Mouse (Mus musculus): Measurements from ENCODE around the gene Zscan10. TPM values are rescaled to one million over a fixed set of nuclear protein-coding genes. Genes with fewer than 3 reads are reported as not detected.
A peak's percentile ranks its signal among the peaks of the same experiment; 100 is the strongest.

Gene Zscan10
- polyA plus RNA-seq, 1 experiment from 2014 or later: not detected

GRCm38 (mm10) chr17:23654001-23654400 is 53.3 kb downstream of the Zscan10 start:
- WGBS: 52% methylated on average over 6 of the region's 6 CpGs
- Histone ChIP-seq H3K27ac (ENCODE audit: low read length) (no peak overlapping the region), H3K9ac (ENCODE audit: low read length) (no peak overlapping the region), H3K4me3 (replicated peaks; ENCODE audit: low read length) (no peak overlapping the region), H3K36me3 (ENCODE audit: control insufficient read depth, insufficient read depth, low read length) (no peaks in the 10 kb centered on the region), H3K27me3 (ENCODE audit: control insufficient read depth, insufficient read depth, low read length) (0 out of 2 replicates have a peak, but pooled peaks cover 6% of the 10 kb centered on the region), H3K9me3 (replicated peaks; ENCODE audit: control insufficient read depth, low read length) (no peaks in the 10 kb centered on the region), H3K4me1 (ENCODE audit: control insufficient read depth, insufficient read depth, low read length) (no peaks in the 10 kb centered on the region), H3K4me2 (ENCODE audit: low read depth, low read length) (no peak overlapping the region)
- ATAC-seq (ENCODE audit: insufficient read depth, low FRiP score): no peak

- Histone ChIP-seq H3K4me3 (replicated peaks; ENCODE audit: low read length) (no peak overlapping the region), H3K4me2 (ENCODE audit: low read depth, low read length) (no peak overlapping the region), H3K36me3 (ENCODE audit: control insufficient read depth, insufficient read depth, low read length) (no peaks in the 10 kb centered on the region), H3K4me1 (ENCODE audit: control insufficient read depth, insufficient read depth, low read length) (no peaks in the 10 kb centered on the region), H3K9ac (ENCODE audit: low read length) (no peak overlapping the region), H3K27me3 (ENCODE audit: control insufficient read depth, insufficient read depth, low read length) (0 out of 2 replicates have a peak, but pooled peaks cover 6% of the 10 kb centered on the region), H3K27ac (ENCODE audit: low read length) (no peak overlapping the region), H3K9me3 (replicated peaks; ENCODE audit: control insufficient read depth, low read length) (no peaks in the 10 kb centered on the region)
- no peak for ATAC-seq (ENCODE audit: insufficient read depth, low FRiP score)
- WGBS: 39% methylated on average over 2 of the region's 2 CpGs
Measured at GRCm38 (mm10) chr17:23654410-23654809, 53.8 kb downstream of the Zscan10 start.

- WGBS: 82% methylated on average over 3 of the region's 3 CpGs
- ATAC-seq (ENCODE audit: insufficient read depth, low FRiP score): no peak
- peaks cover 18% of the 10 kb centered on the region; the same call in 1 of the 2 replicates for H3K27me3 ChIP-seq (ENCODE audit: control insufficient read depth, insufficient read depth, low read length)
- no peak overlapping the region for H3K9ac ChIP-seq (ENCODE audit: low read length)
- no peaks in the 10 kb centered on the region for H3K36me3 ChIP-seq (ENCODE audit: control insufficient read depth, insufficient read depth, low read length)
- no peaks in the 10 kb centered on the region for H3K4me1 ChIP-seq (ENCODE audit: control insufficient read depth, insufficient read depth, low read length)
- H3K27ac ChIP-seq (ENCODE audit: low read length): no peak overlapping the region
- H3K9me3 ChIP-seq (replicated peaks; ENCODE audit: control insufficient read depth, low read length): no peaks in the 10 kb centered on the region
- no peak overlapping the region for H3K4me3 ChIP-seq (replicated peaks; ENCODE audit: low read length)
- H3K4me2 ChIP-seq (ENCODE audit: low read depth, low read length): no peak overlapping the region
Measured at GRCm38 (mm10) chr17:23658450-23658849, 57.8 kb downstream of the Zscan10 start.

- Histone ChIP-seq H3K9me3 (replicated peaks; ENCODE audit: control insufficient read depth, low read length) (no peaks in the 10 kb centered on the region), H3K4me2 (ENCODE audit: low read depth, low read length) (peak within 1 kb of the TSS; percentile 54), H3K36me3 (ENCODE audit: control insufficient read depth, insufficient read depth, low read length) (no peaks in the 10 kb centered on the region), H3K4me3 (replicated peaks; ENCODE audit: low read length) (peak within 1 kb of the TSS; percentile 36), H3K4me1 (ENCODE audit: control insufficient read depth, insufficient read depth, low read length) (no peaks in the 10 kb centered on the region), H3K9ac (ENCODE audit: low read length) (peak within 1 kb of the TSS; percentile 61), H3K27me3 (ENCODE audit: control insufficient read depth, insufficient read depth, low read length) (peaks cover 18% of the 10 kb centered on the region; the same call in 1 of the 2 replicates), H3K27ac (ENCODE audit: low read length) (peak within 1 kb of the TSS; percentile 57)
- peak; percentile 60 for ATAC-seq (ENCODE audit: insufficient read depth, low FRiP score)
- 7% methylated on average over 27 of the region's 27 CpGs for WGBS
Measured at GRCm38 (mm10) chr17:23660117-23660875, 59.6 kb downstream of the Zscan10 start, which contains the start of gene Bicdl2. Bicdl2 (plus strand) TSS chr17:23660506.

Other genes starting within 250 kb of the Zscan10 start
- gene Vmn2r116, start 216.3 kb upstream of the Zscan10 start, polyA plus RNA-seq (2015; fragmentation: Nextera tagmentation; extraction: Ambion mirVana): not detected in 2 replicates
- not detected in 2 replicates for gene Vmn2r117, start 121.2 kb upstream of the Zscan10 start, polyA plus RNA-seq (2015; fragmentation: Nextera tagmentation; extraction: Ambion mirVana)
- gene Zfp213, start 36.6 kb upstream of the Zscan10 start, polyA plus RNA-seq (2015; fragmentation: Nextera tagmentation; extraction: Ambion mirVana): 15.1 and 17.2 TPM in 2 replicates
- 11.5 and 11.8 TPM in 2 replicates for gene Zfp13, start 1.4 kb upstream of the Zscan10 start, polyA plus RNA-seq (2015; fragmentation: Nextera tagmentation; extraction: Ambion mirVana)
- gene Mmp25, start 44.4 kb downstream of the Zscan10 start, polyA plus RNA-seq (2015; fragmentation: Nextera tagmentation; extraction: Ambion mirVana): 0.74 and 0.79 TPM in 2 replicates
- gene Bicdl2, start 59.6 kb downstream of the Zscan10 start, polyA plus RNA-seq (2015; fragmentation: Nextera tagmentation; extraction: Ambion mirVana): 19.6 and 26.1 TPM in 2 replicates
- 93.1 and 112 TPM in 2 replicates for gene Hcfc1r1, start 72.7 kb downstream of the Zscan10 start, polyA plus RNA-seq (2015; fragmentation: Nextera tagmentation; extraction: Ambion mirVana)
- 37.0 and 38.5 TPM in 2 replicates for gene Thoc6, start 73.0 kb downstream of the Zscan10 start, polyA plus RNA-seq (2015; fragmentation: Nextera tagmentation; extraction: Ambion mirVana)
- gene Tnfrsf12a, start 76.6 kb downstream of the Zscan10 start, polyA plus RNA-seq (2015; fragmentation: Nextera tagmentation; extraction: Ambion mirVana): 24.1 and 26.6 TPM in 2 replicates
- 69.6 and 70.6 TPM in 2 replicates for gene Cldn6, start 78.4 kb downstream of the Zscan10 start, polyA plus RNA-seq (2015; fragmentation: Nextera tagmentation; extraction: Ambion mirVana)
- 1.3 and 2.2 TPM in 2 replicates for gene Cldn9, start 83.2 kb downstream of the Zscan10 start, polyA plus RNA-seq (2015; fragmentation: Nextera tagmentation; extraction: Ambion mirVana)
- gene 1520401A03Rik, start 121.9 kb downstream of the Zscan10 start, polyA plus RNA-seq (2015; fragmentation: Nextera tagmentation; extraction: Ambion mirVana): 0.23 TPM in 1 of 2 replicates, not detected in the other
- gene Pkmyt1, start 125.5 kb downstream of the Zscan10 start, polyA plus RNA-seq (2015; fragmentation: Nextera tagmentation; extraction: Ambion mirVana): 40.9 and 43.3 TPM in 2 replicates
- gene Paqr4, start 140.0 kb downstream of the Zscan10 start, polyA plus RNA-seq (2015; fragmentation: Nextera tagmentation; extraction: Ambion mirVana): 25.4 and 28.4 TPM in 2 replicates
- 0.45 and 0.67 TPM in 2 replicates for gene Kremen2, start 145.0 kb downstream of the Zscan10 start, polyA plus RNA-seq (2015; fragmentation: Nextera tagmentation; extraction: Ambion mirVana)
- gene Flywch1, start 170.7 kb downstream of the Zscan10 start, polyA plus RNA-seq (2015; fragmentation: Nextera tagmentation; extraction: Ambion mirVana): 43.3 and 47.0 TPM in 2 replicates
- 19.4 and 19.8 TPM in 2 replicates for gene Flywch2, start 185.2 kb downstream of the Zscan10 start, polyA plus RNA-seq (2015; fragmentation: Nextera tagmentation; extraction: Ambion mirVana)
- 334 and 350 TPM in 2 replicates for gene Srrm2, start 189.7 kb downstream of the Zscan10 start, polyA plus RNA-seq (2015; fragmentation: Nextera tagmentation; extraction: Ambion mirVana)
- 906 and 920 TPM in 2 replicates for gene Elob, start 228.3 kb downstream of the Zscan10 start, polyA plus RNA-seq (2015; fragmentation: Nextera tagmentation; extraction: Ambion mirVana)
- gene Prss33, start 235.2 kb downstream of the Zscan10 start, polyA plus RNA-seq (2015; fragmentation: Nextera tagmentation; extraction: Ambion mirVana): 0.21 TPM in 1 of 2 replicates, not detected in the other
- 7.8 and 10.4 TPM in 2 replicates for gene Prss32, start 243.0 kb downstream of the Zscan10 start, polyA plus RNA-seq (2015; fragmentation: Nextera tagmentation; extraction: Ambion mirVana)
- gene Prss41, start 243.3 kb downstream of the Zscan10 start, polyA plus RNA-seq (2015; fragmentation: Nextera tagmentation; extraction: Ambion mirVana): 2.6 and 3.3 TPM in 2 replicates